Mouse (Mus musculus) Muller cell, postnatal 12 days (primary cell): ENCODE measurements around the gene Emc4.

Experiments used
- DNase-seq: peaks from one replicate; pipeline ENCODE4 v3.0.0-alpha.2; 2015; ENCODE audit errors: inconsistent ontology term

Emc4 gene

GRCm38 (mm10) chr2:112367726-112368673 lies at the start of gene Emc4:
Gene Emc4, minus strand, starts transcription at chr2:112368027.
- peak; percentile 81 for DNase-seq

- no peak for DNase-seq
These were observed 39.2 kb upstream of the Emc4 start for GRCm38 (mm10) chr2:112407030-112407429.

- no peak for DNase-seq
These were observed 28.8 kb upstream of the Emc4 start for GRCm38 (mm10) chr2:112396649-112397048.

GRCm38 (mm10) chr2:112393958-112394357 lies 26.1 kb upstream of the Emc4 start:
- DNase-seq = no peak

- DNase-seq = no peak
These were observed 24.9 kb upstream of the Emc4 start for GRCm38 (mm10) chr2:112392689-112393088.

- DNase-seq = no peak
These were observed 23.6 kb upstream of the Emc4 start for GRCm38 (mm10) chr2:112391346-112392000.

GRCm38 (mm10) chr2:112390843-112391242 lies 23.0 kb upstream of the Emc4 start:
- no peak for DNase-seq

- DNase-seq = no peak
These were observed 13.4 kb upstream of the Emc4 start for GRCm38 (mm10) chr2:112381219-112381618.

- peak; percentile 31 for DNase-seq
These were observed 12.3 kb upstream of the Emc4 start for GRCm38 (mm10) chr2:112380131-112380530.

GRCm38 (mm10) chr2:112378973-112379898 lies 11.4 kb upstream of the Emc4 start, which contains the start of gene Katnbl1:
Gene Katnbl1, plus strand, starts transcription at chr2:112379211.
- peak; percentile 97 for DNase-seq

GRCm38 (mm10) chr2:112374610-112375009 lies 6.8 kb upstream of the Emc4 start:
- no peak for DNase-seq

- peak; percentile 93 for DNase-seq
These were observed 5.3 kb upstream of the Emc4 start for GRCm38 (mm10) chr2:112373141-112373540.

GRCm38 (mm10) chr2:112369941-112370340 lies 2.1 kb upstream of the Emc4 start:
- peak; percentile 43 for DNase-seq

- no peak for DNase-seq
These were observed 605 bp downstream of the Emc4 start for GRCm38 (mm10) chr2:112367222-112367621.

GRCm38 (mm10) chr2:112360781-112361169 lies 7.1 kb downstream of the Emc4 start:
- DNase-seq = no peak

- DNase-seq = no peak
These were observed 7.6 kb downstream of the Emc4 start for GRCm38 (mm10) chr2:112360012-112360780.

- no peak for DNase-seq
These were observed 8.2 kb downstream of the Emc4 start for GRCm38 (mm10) chr2:112359611-112360010.

- no peak for DNase-seq
These were observed 14.0 kb downstream of the Emc4 start for GRCm38 (mm10) chr2:112353685-112354455.

GRCm38 (mm10) chr2:112348246-112348645 lies 19.6 kb downstream of the Emc4 start:
- no peak for DNase-seq

- no peak for DNase-seq
These were observed 26.7 kb downstream of the Emc4 start for GRCm38 (mm10) chr2:112341117-112341516.
